Mouse (Mus musculus) gastrocnemius, postnatal 25 days (tissue): ENCODE measurements around the gene Gpr142. TPM values are rescaled to one million over a fixed set of nuclear protein-coding genes. Genes with fewer than 3 reads are reported as not detected.
A peak's percentile ranks its signal among the peaks of the same experiment; 100 is the strongest.

Experiments used
- DNase-seq: peaks from one replicate; pipeline ENCODE4 v3.0.0; 2022
- long read RNA-seq, 2 experiments: library from polyadenylated mRNA; stranded (forward); transcript quantifications; one replicate each; pipeline ENCODE4 v2.0.0; 2021
- total RNA-seq, 2 experiments: library from RNA; stranded (reverse); gene quantifications; 1 replicate in 1 of 2; 2 replicates in 1 of 2; pipeline ENCODE4 v1.2.3; 2021

Gpr142 gene
- not detected for total RNA-seq
- long read RNA-seq, experiment 1, result 0 reads
- long read RNA-seq, experiment 2, result 0 reads

- no peak for DNase-seq
Observed at GRCm38 (mm10) chr11:114798624-114799023, at the start of gene Gpr142. TSS of gene Gpr142 (plus strand) at chr11:114798924.

- DNase-seq, result peak; percentile 66
Observed at GRCm38 (mm10) chr11:114764820-114765818, 33.6 kb upstream of the Gpr142 start, which contains the start of gene Kif19a. TSS of gene Kif19a (plus strand) at chr11:114765388.

GRCm38 (mm10) chr11:114769911-114770310 lies 28.8 kb upstream of the Gpr142 start:
- DNase-seq, result no peak

- DNase-seq, result no peak
Observed at GRCm38 (mm10) chr11:114771896-114772295, 26.8 kb upstream of the Gpr142 start.

- DNase-seq, result no peak
Observed at GRCm38 (mm10) chr11:114780076-114780475, 18.6 kb upstream of the Gpr142 start.

DNA sequence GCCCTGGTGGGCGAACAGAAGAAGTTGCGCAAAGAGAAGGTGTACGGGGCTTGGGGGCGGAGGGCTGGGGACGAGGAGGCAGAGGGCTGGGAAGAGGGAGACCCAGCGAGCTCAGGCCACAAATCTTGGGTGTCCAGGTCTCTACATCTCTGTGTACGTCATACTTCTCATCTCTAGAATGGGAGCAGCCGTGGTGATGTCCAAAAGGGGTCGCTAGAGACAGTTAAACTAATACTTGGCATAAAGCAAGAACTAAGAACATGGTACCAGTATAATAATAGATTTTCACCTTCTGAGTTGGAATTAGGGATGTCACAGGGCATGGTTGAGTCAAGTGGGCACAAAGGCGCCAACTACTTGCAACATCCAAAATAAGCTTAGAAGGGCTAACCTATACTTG lies 12.8 kb upstream of the Gpr142 start:
- DNase-seq, result no peak

GRCm38 (mm10) chr11:114786326-114786725 lies 12.4 kb upstream of the Gpr142 start:
- no peak for DNase-seq

DNA sequence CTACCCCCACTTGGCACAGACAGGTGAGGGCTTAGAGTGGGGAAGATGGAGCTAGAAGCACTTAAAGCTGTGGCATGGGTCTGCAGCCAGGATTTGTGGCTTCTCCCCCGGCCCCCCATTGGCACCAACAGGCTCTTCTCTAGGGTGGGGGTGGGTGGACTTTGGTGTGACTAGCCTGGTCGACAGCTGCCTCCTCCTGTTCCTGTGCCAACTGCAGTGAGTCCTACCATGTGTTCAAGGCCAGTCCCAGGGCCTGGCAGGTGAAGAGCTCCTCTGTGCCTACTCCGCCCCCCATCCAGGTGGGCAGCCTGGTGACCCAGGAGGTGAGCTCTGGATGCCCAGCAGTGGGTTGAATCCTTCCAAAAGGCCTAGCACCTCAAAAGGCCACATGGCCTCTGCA lies 11.1 kb upstream of the Gpr142 start:
- no peak for DNase-seq

- DNase-seq, result peak; percentile 74
Observed at GRCm38 (mm10) chr11:114789061-114789714, 9.5 kb upstream of the Gpr142 start.

- DNase-seq, result no peak
Observed at GRCm38 (mm10) chr11:114789716-114790115, 9.0 kb upstream of the Gpr142 start.

DNA sequence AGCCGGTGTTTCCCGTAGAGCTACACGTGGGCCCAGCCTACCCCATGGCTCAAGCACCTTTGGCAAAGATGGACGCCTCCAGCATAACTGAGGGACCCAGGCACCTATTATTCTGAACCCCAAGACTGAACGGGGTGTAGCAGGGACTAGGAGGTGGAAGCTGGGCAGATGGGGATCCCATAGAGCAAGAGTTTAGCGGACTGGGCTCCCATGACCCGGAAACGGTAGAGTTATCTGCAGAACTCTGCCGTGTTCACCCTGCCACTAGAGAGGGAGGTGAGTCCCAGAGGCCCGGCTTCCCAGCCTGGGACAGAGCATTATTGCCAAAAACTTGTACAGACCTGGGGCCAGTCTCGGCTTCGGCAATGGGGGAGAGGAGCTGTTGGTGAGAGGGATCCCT lies 8.6 kb upstream of the Gpr142 start:
- DNase-seq, result no peak

DNA sequence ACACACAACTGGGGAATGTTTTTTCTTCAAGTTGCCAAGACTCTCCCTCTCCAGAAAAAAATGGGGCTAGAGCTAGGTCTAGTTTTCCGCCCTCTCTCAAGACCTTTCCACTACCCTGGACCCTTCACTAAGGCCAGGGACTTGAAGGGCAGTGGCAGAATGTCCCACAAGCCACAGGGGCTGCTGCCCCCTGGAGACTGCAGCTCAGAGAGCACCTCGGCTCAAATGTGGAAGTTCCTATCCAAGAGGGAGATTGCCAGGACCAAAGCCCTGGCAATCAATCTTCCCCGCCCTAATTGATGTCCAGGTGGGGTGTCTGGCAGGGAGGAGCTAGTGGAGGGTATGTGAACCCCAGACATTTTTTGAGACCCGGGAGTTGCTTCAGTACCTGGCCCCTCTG lies 7.9 kb upstream of the Gpr142 start:
- DNase-seq, result no peak

DNA sequence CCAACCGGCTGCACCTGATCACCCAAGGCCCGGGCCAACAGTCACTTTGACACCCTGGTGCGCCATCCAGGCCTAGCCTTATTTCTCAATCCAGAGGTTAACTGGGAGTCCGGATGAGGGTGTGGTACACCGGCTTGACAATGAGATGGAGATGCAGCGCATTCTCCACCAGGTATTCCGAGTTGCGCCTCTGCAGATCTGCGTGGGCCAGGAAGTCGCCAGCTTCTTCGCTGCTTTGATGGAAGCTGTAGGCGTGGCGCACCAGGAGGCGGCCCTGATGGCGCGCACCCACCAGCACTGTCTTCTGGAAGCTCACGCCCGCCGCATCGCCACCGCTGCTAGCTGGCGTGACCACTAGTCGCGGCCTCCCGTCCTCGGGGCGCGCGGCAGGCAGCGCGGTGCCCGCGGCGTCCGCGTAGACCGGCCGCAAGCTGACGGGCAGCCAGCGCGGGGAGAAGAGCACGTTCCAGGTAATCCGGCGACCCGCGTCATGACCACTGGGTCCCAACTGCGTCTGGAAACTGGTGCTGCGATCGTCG lies 7.3 kb upstream of the Gpr142 start:
- no peak for DNase-seq

DNA sequence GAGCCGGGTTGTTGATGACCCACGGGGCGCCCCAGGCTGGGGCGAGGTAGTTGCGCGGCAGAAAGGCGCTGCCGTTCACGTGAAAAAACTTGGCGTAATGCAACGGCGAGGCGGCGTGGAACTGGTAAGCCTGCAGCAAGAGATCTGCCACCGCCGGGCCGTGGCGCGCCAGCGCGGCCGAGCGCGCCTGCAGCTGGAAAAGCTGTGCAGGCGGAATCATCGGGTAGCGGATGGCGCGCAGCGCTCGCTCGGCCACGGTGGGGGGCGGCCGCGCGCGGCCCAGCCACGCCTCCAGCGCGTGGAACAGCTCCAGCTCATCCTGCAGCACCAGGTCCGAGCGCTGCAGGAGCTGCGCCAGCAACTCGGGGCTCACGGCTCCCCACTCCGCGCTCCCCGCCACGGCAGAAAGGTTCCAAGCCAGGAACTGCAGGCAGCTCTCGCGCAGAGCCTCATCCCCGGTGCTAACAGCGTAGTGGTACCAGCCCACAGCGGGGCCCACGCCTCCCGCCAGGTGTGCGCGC lies 6.8 kb upstream of the Gpr142 start:
- no peak for DNase-seq

- no peak for DNase-seq
Observed at GRCm38 (mm10) chr11:114792931-114793494, 5.7 kb upstream of the Gpr142 start.

- DNase-seq, result no peak
Observed at GRCm38 (mm10) chr11:114793868-114794545, 4.7 kb upstream of the Gpr142 start.

DNA sequence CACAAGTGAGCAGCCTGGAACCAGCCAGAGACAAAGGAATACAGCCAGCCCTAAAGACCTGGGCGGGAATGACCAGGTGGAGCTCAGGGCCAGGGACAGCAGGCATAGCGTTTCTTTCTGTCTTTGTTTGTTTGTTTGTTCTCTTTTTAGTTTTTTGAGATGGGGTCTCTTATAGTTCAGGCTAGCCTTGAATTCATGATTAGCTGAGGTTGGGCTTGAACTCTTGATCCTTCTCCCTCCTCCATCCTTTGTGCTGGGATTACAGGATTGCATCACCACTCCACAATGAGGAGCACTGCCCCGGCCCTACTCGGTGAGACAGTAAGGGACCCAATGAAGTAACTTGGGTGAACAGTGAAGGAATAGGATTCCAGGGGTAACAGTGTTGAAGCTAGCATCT lies 4.0 kb upstream of the Gpr142 start:
- no peak for DNase-seq

- DNase-seq, result peak; percentile 50
Observed at GRCm38 (mm10) chr11:114795231-114795746, 3.4 kb upstream of the Gpr142 start.

- no peak for DNase-seq
Observed at GRCm38 (mm10) chr11:114795848-114796322, 2.8 kb upstream of the Gpr142 start, which contains the start of gene Btbd17. TSS of gene Btbd17 (minus strand) at chr11:114795945.

DNA sequence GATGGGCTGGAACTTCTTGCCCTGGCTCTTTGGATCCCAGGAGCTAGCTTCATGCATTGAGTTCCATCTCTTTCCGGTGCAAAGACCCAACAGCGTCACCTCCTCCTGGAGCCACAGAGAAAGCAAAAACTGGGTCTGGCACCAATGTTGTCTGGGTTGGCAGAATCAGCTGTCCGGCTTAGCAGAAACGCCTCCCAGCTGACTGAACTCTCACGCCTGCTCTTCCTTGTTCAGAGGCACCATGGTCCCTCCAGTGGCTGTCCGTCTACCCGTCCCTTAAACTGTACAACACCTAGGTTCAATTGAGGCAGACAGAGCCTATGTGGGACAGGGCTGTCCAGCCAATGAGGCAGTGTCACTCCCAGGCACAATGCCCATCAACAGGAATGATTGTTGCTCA lies 1.5 kb upstream of the Gpr142 start:
- no peak for DNase-seq

DNA sequence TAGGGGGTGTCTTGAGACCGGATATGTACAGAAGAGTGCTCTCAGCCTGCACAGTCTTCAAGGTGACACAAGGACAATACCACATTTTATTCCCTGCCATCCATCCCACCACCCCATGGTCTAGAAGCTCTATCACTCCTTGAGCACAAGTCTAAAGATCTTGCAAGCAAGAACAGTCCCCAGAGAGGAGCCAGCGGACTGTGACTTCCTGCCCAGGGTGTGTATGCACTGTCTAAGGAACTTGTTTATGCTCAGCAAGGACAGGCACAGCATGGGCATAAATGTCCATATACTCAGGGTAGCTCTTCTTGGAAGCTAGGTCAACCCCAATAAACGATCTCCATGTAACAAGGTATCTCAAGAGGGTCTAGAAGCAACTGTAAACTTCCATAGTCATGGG lies 743 bp upstream of the Gpr142 start:
- DNase-seq, result no peak
